In genomic region chr11:9608249-9608648, GRCm38 (mm10) we compare ENCODE assay signal across 17 mouse cellular contexts.
"Had no signal": no experiment of that assay in that cellular context is flagged by ENCODE, and none has a peak within 500 bp of the region (broad histone marks: within the 10 kb centered on the region; RNA-seq: fewer than 3 reads in every experiment).

No protein-coding gene starts in this region.

- H3K27ac ChIP-seq: midbrain, embryonic 10.5 days; midbrain, embryonic 12.5 days; neural tube, embryonic 13.5 days; neural tube, embryonic 15.5 days had no signal

- H3K36me3 ChIP-seq: midbrain, embryonic 10.5 days; midbrain, embryonic 12.5 days; neural tube, embryonic 13.5 days; neural tube, embryonic 15.5 days had no signal

- H3K27me3 ChIP-seq: midbrain, embryonic 12.5 days; neural tube, embryonic 13.5 days; neural tube, embryonic 15.5 days had no signal

- H3K4me3 ChIP-seq: midbrain, embryonic 10.5 days; midbrain, embryonic 12.5 days; myocyte; neural tube, embryonic 13.5 days; neural tube, embryonic 15.5 days had no signal

- DNase-seq: lung, adult 18-20 months; lung, postnatal 10 days; lung, postnatal 4 days; retina, postnatal 1 day; right cerebral cortex, adult 18-20 months; right cerebral cortex, postnatal 25 days; right cerebral cortex, postnatal 4 days; spleen, adult 18-20 months; thymus, adult 18-20 months; thymus, postnatal 14 days; thymus, postnatal 36 days had no signal

- H3K4me2 ChIP-seq: lung, embryonic 14.5 days; midbrain, embryonic 12.5 days; neural tube, embryonic 13.5 days; neural tube, embryonic 15.5 days had no signal

- H3K9ac ChIP-seq: lung, embryonic 14.5 days; midbrain, embryonic 12.5 days; neural tube, embryonic 13.5 days; neural tube, embryonic 15.5 days had no signal

- H3K4me1 ChIP-seq: midbrain, embryonic 10.5 days; midbrain, embryonic 12.5 days; neural tube, embryonic 13.5 days; neural tube, embryonic 15.5 days had no signal

- H3K9me3 ChIP-seq: midbrain, embryonic 10.5 days; midbrain, embryonic 12.5 days; neural tube, embryonic 13.5 days; neural tube, embryonic 15.5 days had no signal
